Mouse (Mus musculus): ENCODE results near the gene Senp3.
"Not testable (repeated sequence)": the region's sequence is repeated elsewhere in the genome, so short reads cannot be mapped to it uniquely, and the experiment has no call there.

Senp3 gene

DNA sequence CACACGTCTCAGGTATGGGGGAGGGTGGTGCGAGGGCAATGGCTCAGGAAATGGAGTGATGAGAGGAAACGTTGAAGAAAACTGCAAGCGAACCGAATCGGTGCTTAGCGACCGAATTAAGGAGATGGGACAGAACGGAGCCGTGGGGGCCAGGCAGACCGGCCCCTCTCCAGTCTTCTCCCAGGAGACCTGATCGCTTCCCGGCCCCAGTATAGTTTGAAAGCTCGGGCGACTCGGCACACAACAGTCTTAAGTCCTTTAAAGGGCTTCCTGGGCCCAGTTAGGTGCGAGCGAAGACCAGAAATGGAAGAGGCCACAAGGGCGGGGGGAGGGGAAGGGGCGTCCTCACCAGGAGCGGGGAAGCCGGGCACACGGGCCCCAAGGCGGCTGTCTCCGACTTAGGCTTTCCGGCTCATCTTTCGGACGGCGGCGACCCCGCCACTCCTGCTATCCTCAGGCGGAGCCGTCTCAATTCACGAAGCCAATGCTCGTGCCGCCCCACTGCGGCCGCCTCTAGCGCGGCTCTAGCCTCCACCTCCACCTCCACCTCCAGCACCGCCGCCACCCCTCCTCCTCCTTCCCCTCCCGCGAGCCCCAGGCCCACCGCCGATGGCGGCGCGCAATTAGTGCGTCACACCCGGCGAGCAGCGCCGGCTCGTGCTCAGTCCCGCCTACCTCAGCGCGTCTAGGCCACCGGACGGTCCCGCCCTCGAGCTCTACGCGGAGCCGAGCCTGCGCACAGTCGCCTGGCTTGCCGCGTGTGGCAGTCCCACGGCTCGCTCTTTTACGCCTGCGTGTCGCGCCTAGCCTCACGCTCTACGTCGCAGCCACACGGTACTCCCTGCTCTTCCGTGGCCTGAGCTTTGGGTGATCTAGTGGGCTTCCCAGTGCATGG is at the start of gene Senp3:
Gene Senp3, minus strand, starts transcription at position 771 of the 895 bp plus-strand sequence.
- DNase-seq (ENCODE audit: low read depth, low spot score) = peak; percentile 95

DNA sequence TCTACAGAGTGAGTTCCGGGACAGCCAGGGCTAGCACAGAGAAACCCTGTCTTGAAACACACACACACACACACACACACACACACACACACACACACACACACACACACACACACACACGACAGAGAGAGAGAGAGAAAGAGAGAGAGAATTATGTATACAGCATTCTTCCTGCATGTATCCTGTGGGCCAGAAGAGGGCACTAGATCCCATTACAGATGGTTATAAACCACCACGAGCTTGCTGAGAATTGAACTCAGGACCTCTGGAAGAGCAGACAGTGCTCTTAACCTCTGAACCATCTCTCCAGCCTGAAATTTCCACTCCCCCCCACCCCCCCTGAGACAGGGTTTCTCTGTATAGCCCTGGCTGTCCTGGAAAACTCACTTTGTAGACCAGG is 49.5 kb upstream of the Senp3 start:
- DNase-seq (ENCODE audit: low read depth, low spot score) = not testable (repeated sequence)

DNA sequence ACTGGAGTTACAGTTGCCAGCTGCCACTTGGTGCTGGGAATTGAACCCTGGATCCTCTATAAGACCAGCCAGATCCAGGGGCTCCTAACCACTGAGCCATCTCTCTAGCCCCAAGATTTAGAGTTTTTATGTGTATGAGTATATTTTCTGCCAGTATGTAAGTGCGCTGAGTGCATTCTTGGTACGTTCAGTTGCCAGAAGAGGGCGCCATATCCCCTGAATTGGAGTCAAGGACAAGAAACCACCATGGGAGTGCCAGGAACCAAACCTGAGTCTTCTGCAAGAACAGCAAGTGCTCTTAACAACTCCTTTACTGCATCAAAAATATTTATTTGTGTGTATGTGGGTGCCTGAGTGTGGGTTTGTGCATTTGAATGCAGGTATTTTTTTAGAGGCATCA is 47.2 kb upstream of the Senp3 start:
- no peak for DNase-seq (ENCODE audit: low read depth, low spot score)

DNA sequence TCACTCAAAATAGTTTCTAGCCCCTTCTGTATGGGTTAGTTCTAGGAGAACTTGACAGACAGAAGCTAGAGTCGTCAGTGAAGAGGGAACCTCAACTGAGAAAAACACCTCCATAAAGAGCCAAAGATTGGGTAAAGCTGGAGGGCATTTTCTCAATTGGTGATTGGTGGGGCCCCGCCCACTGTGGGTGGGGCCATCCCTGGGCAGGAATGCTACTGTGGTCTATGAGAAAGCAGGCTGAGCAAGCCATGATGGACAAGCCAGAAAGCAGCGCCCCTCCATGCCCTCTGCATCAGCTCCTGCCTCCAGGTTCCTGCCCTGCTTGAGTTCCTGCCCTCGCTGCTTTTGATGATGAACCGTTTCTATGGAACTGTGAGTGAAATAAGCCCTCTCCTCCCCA is 44.1 kb upstream of the Senp3 start:
- DNase-seq (ENCODE audit: low read depth, low spot score) = no peak

DNA sequence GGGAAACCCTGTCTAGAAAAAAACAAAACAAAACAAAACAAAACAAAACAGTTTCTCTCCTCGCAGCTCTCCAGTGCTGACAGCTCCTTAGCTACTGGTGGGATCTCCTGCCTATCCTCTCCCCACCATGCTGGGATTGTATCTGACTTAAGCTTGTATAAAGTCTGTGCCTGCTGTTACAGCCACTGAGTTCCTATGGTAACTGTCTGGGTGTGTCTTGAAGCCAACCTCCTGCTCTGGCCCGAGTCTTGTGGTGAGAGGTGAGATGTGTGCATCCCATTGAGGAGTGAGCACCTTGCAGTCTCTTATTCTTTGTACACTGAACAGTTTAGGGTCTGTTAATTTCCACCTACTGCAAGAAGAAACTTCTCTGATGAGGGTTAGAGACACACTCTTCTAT is 41.2 kb upstream of the Senp3 start:
- no peak for DNase-seq (ENCODE audit: low read depth, low spot score)

DNA sequence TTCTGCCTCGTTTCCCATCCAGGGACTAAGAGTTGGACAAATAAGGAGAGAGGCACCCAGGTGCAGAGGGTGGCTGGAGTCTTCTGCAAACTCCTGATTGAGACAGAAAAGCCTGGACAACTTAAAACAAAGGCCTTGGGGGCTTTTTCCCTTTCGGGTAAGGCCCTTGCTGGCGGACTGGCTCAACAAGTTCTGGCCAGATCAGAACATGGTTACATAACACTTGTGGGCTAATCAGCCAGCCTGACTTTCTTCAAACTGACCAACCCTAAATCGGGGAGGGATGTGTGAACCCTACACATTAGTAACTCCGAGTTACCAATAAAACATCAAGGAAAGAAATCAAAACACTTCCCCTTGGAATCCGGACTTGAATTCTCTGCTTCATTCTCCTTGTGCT is 39.0 kb upstream of the Senp3 start:
- DNase-seq (ENCODE audit: low read depth, low spot score) = no peak

DNA sequence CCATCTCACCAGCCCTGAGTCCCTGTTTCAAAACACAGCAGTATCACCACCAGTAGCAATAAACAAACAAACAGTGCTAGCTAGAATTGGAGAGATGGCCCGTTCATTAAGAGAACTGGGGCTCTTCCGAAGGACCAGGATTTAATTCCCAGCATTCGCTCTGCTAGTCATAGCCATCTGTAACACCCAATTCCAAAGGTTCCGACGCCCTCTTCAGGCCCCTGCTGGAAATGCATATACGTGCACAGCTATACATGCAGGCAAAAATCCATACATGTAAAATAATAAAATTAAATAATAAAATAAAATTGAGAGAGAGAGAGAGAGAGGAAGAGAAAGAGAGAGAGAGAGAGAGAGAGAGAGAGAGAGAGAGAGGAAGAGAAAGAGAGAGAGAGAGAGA is 37.5 kb upstream of the Senp3 start:
- DNase-seq (ENCODE audit: low read depth, low spot score) = no peak

DNA sequence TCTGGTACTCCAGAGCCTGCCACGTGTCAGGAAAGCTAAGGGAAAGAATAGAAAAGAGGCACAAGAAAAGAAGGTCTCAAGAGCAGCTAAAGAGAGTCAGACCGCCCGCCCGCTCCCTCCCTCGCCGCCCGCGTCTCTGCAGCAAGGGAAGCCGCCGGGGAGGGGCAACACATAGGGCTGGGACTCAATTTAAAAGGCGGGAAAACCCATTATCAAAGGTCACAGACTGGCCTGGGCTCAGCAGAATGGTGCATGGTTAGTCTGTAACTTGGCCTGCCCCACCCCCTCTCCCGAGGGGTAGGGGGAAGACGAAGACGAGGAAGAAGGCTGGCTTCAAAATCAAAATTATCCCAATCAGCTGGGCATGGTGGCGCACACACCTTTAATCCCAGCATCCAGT is 36.8 kb upstream of the Senp3 start:
- DNase-seq (ENCODE audit: low read depth, low spot score) = no peak

DNA sequence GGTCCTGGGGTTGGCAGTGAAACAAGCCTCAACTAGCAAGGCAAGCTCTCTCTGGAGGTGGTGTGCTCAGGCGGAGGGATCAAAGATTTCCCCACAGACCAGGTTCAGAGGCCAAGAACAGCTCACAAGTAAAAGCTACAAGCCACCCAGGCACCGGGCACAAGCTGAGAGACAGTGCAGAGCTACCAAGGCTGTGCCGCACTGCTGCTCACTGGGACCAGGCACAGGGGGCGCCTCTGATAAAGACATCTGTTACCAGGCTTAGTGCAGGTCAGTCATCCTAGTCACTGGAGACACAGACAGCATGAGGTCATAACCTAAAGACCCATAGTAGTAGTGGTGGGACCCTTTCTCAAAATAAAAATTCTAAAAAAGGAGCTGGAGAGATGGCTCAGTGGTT is 35.1 kb upstream of the Senp3 start:
- no peak for DNase-seq (ENCODE audit: low read depth, low spot score)

DNA sequence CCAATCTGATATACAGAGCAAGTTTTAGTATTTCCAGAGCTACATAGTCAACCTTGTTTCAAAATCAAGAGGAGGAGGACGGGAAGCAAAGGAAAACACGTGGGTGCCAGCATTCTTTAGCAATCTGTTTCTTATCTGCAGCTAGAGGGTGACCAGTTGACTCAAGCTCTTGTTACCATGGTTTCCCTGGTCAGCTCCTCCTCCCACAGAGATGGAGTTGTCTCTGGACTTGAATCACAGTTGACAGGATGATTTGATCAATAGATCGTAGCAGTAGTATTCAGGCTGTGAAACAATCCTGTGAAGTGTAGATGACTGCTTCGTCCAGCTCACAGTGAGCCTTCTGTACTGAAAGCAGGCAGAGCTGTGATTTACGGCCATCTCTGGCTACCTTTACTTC is 34.0 kb upstream of the Senp3 start:
- DNase-seq (ENCODE audit: low read depth, low spot score) = no peak

DNA sequence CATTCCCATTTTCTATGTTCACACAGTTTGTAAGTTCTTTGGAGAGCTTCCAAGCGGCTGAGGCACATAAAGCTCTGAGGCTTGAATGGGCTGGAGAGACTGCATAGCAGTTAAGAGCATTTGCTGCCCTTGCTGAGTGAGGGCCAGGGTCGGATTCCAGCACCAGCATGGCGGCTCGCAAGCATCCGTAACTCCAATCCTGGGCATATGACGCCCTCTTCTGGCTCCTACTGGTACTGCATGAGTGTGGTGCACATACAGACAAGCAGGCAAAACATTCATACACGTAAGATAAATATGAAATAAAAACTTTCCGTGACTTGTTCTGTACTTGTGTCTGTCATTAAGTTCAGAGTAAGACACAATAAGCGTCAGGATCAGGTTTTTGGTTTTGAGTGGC is 33.6 kb upstream of the Senp3 start:
- no peak for DNase-seq (ENCODE audit: low read depth, low spot score)

DNA sequence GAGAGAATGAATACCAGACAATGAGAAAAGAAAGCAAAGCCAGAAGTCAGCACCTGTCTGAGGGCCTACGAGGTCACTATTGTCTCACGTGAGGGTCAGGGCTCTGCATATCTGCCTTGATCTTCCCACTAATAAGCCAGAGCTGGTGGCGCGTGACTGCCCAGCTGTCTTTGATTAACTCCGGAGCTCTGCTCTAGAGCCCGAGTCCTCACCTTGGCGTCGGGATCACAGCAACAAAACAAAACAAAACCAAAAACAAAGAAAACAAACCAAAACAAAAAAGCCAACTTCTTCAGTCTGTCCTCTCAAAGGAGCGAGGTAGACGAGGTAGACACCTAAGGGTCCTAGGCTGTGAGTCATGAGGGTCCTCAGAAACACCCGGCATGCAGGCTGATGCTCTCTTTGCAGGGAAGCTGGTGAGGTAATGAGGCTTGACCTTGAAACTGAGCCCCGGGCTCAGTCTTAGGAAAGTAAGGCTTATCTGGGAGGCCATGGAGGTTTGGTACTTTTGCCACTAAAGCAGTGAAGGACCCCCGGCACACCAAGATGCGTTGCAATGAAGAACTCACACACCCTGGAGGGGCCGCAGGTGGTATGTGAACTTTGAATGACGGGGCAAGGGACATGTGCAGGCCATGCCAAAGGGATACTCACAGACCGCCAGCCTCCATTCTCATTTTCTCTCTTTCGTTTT is 32.9 kb upstream of the Senp3 start:
- DNase-seq (ENCODE audit: low read depth, low spot score) = no peak

DNA sequence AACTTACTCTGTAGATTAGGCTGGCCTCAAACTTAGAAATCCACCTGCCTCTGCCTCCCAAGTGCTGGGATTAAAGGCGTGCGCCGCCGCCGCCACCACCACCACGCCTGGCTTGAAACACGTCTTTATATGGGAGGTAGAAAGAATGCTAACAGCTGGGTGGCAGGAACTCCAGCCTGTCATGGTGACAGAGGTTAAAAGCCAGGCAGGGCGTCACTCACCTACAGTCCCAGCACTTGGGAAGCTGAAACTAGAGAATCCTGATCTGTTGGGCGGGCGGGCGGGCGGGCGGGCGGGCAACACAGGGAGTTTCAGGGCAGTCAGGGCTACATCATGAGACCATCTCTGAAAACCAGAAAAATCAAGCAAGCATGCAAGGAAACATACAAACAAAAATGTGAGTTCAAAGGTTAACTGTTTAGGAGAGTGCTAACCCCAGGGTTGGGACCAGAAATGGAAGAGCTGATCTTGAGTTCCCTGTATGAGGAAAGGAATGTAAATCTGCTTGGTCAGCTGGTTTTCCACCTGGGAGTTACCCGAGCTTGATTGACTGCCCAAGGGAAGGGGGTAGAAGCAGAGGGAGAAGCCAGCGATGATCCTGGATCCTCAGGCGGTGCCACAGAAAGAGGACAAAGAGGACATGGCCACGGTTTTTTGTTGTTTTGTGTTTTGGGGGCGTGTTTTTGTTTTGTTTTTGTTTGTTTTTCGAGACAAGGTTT is 31.2 kb upstream of the Senp3 start:
- DNase-seq (ENCODE audit: low read depth, low spot score) = no peak

DNA sequence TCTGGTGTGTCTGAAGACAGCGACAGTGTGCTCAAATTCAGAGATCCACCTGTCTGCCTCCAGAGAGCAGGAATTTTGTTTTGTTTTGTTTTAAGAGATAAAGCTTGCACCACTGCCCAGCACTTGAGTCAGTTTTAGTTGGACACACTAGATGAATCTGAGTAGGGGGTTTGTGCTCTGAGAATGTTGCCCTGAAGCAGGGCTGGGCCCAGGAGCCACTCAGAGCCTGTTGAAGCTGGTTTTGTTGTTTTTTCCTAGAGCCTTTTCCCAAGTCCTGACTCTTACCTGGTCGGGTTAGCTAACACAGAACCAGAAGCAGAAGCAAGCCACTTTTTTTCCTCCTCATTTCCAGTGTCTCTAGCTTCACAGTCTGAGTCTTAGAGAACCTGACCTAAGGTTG is 29.2 kb upstream of the Senp3 start:
- no peak for DNase-seq (ENCODE audit: low read depth, low spot score)

DNA sequence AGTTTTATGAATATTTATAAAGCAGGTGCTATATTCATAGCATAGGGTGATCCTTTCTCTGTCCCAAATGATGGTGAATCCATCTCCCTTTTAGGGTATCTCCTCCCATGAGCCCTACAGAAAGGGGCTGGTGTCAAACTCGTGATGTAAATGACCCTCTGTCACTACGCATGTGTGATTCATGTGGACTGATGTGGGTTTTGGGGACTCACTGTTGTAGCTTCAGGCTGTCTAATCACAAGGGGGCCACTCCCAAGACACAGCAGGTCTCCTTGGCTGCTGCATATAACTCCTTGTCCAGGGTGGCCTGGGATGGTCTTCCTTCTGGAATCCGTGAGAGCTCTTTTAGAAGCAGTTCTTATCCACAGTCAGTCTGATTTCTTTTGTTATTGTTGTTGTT is 28.6 kb upstream of the Senp3 start:
- no peak for DNase-seq (ENCODE audit: low read depth, low spot score)

DNA sequence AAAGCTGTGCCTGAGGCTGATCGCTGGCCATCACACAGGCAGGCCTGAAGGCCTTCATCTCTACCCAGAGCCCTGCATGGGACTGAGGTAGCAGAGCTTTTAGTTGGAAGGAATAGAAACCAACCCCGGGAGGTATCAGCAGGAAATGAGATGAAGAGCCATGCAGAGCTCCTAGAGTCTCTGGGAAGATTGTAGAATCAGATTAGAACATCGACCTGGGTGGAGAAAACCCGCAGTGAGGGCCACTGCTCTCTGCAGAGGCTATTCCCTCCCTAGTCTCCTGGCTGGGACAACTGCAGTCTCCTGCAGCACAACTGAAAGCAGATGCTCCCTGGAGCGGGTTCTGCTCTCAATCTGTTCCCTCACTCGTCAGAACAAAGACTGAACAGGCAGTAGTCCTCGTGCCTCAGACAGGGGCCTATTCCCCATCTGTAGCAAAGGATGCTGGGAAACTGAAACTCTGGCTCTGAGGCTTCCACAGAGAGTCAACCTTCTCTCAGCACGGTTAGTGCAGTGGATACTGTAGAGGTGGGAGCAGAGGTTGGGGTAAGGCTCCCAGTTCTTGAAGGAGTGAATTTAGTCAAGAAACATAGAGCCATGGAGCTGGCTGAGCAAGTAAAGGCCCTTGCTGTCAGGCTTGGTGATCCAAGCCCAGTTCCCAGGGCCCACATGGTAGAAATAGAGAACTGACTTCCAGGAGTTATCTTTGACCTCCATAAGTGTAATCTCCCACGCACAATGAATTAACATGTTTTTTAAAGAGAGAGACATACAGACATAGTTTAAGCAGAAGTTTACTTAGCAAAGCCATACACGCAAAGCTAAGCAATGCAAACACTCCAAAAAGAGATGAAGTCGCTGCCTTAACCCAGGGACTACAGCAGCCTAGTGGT is 27.9 kb upstream of the Senp3 start:
- no peak for DNase-seq (ENCODE audit: low read depth, low spot score)

DNA sequence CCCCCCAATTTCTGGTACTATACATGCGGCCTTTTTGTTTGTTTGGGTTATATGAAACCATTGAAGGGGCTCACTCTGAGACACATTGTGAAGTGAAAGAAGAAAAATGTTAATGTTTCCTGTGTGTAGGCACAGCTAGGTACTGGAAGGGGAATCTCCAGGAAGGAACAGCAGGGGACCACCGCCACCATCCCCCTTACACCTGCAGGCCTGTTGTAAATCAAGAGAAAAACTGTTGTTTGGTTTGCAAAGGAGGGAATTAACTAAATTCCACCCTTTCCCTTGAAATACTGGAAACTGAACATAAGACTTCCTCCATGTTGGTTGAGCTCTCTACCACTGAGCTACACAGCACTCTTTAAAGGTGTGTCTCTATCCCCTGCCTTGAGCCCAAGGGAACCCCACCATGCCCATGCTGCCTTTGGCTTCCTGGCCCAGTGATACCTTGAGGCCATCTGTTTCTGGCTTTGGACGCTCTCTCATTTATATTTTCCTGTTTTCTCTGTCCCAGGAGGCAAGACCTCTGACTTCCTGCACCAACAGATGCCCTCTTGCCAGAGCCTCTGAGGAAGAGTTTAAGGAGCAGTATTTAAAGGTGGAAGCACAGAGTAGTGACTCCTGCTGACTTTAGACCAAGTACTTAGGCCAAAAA is 26.9 kb upstream of the Senp3 start:
- DNase-seq (ENCODE audit: low read depth, low spot score) = no peak

DNA sequence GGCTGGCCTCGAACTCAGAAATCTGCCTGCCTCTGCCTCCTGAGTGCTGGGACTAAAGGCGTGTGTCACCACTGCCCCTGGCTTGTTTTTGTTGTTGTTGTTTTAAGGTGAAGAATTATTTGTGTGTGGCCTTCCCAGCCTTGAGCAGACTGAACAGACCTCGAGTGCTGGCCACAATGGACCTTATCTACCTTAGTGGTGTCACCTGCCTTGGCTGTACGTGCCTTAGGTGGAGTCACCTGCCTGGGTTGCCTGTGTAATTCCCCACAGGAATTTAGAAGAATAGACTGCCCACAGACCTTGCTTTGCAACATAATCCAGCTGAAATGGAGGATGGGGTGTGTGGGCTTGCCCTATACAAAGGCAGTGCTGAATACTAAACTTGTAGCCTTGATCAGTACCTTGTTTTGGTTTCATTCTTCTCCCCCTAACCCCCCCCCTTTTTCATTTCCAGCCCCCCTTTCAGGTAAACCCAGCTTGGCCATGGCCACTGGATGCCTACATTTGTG is 26.0 kb upstream of the Senp3 start:
- DNase-seq (ENCODE audit: low read depth, low spot score) = no peak

DNA sequence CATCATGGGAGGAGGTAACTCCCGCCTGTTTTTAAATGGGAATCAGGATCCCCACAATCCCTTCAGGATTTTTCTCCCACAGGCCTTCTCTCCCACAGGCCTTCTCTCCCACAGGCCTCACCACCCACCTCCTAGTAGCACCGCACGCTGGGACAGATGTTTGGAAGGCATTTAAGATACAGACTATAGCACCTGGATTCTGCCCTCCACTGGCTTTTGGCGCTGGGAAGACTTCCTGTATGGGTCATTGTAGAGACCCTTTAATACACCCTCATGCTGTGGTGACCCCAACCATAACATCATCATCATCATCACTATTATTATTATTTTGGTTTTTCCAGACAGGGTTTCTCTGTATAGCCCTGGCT is 25.6 kb upstream of the Senp3 start:
- DNase-seq (ENCODE audit: low read depth, low spot score) = no peak

DNA sequence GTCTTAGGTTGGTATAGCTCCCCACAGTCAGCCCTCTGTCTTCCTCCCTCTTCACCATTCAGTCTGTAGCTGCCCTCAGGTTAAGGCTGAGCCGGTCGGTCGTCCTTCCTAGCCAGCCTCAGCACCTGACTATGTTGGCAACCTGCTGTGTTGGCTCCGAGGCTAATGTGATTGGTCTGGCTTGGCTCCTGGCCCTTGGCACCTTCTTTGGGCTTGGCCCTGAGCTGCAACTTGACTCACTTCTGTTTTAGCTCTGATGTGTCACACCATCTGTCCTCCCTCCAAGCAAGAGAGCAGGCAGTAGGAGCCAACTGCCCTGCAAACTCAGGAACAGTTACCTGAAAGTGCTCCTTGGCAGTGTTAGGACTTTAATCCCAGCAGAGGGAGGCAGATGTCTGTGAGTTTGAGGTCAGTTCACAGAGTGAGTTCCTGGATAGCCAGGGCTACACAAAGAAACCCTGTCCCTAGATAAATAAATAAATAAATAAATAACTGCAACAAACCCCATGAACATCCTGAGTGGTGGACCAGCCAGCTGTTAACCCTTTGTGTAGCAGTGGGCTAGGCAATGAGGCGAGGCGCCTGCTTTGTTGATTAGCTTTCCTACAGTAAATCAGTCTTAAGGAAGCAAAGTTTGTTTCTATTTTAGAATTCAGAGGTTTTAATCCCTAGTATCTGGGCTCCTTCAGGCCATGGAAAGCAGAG is 25.0 kb upstream of the Senp3 start:
- no peak for DNase-seq (ENCODE audit: low read depth, low spot score)

All from brain, embryonic 18.5 days (tissue).